16 mouse cellular contexts compared by ENCODE assay signal in the genomic region with DNA sequence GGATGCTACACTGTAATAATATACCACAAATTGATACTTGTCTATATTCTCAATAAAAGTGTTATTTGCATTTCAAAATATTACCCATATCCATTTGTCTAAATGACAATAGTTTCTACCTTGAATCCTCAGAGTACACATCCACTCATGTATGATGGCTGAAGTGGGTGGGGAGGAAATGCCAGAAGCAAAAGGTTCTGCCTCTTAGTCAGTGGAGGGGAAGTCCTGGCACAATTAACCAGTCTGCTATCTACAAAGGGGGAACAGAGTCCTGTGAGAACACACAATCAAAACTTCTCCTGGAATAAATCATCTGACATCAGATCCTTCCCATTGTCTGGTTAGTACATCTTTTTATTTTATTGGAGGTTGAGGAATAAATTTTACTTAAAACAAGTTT. TPM values are rescaled to one million over a fixed set of nuclear protein-coding genes. Genes with fewer than 3 reads are reported as not detected.
"Had no signal": no experiment of that assay in that cellular context is flagged by ENCODE, and none has a peak within 500 bp of the region (broad histone marks: within the 10 kb centered on the region; RNA-seq: fewer than 3 reads in every experiment).

No protein-coding gene starts in this region.

- ATAC-seq: liver, embryonic 12.5 days; midbrain, embryonic 16.5 days had no signal

- DNase-seq: kidney, adult 18-20 months; kidney, postnatal 14 days; lung, embryonic 14.5 days; lung, postnatal 10 days; spleen, adult 18-20 months; thymus, adult 18-20 months; thymus, postnatal 25 days had no signal

RNA-seq across cellular contexts. Expression of a gene that starts 2.9 kb away (rescaled TPM):
- total RNA-seq: layer of hippocampus, postnatal 25 days; left cerebral cortex, postnatal 25 days; megakaryocyte-erythroid progenitor cell, adult 5-6 weeks had no signal
- polyA plus RNA-seq: limb, embryonic 11.5 days; neural tube, embryonic 14.5 days had no signal

RNA-seq across cellular contexts. Expression of a gene that starts 32.1 kb away (rescaled TPM):
- total RNA-seq: megakaryocyte-erythroid progenitor cell, adult 5-6 weeks had no signal
- polyA plus RNA-seq: neural tube, embryonic 14.5 days had no signal

RNA-seq across cellular contexts. Expression of a gene that starts 35.9 kb away (rescaled TPM):
- total RNA-seq: layer of hippocampus, postnatal 25 days had no signal
- polyA plus RNA-seq: kidney, embryonic 14.5 days; limb, embryonic 11.5 days; liver, embryonic 12.5 days; lung, embryonic 14.5 days; midbrain, embryonic 12.5 days; midbrain, embryonic 16.5 days; neural tube, embryonic 14.5 days had no signal
